Mouse (Mus musculus) regulatory T cell (primary cell): ENCODE results near the gene Copb2.

Experiments used
- in situ Hi-C: fragments of 300-600 bp; cut with MboI, MseI; formaldehyde crosslinking; loops from one replicate; pipeline ENCODE4 v1.15.1; 2025; ENCODE audit warnings: high pct_unique_total_duplicates

Gene Copb2

DNA sequence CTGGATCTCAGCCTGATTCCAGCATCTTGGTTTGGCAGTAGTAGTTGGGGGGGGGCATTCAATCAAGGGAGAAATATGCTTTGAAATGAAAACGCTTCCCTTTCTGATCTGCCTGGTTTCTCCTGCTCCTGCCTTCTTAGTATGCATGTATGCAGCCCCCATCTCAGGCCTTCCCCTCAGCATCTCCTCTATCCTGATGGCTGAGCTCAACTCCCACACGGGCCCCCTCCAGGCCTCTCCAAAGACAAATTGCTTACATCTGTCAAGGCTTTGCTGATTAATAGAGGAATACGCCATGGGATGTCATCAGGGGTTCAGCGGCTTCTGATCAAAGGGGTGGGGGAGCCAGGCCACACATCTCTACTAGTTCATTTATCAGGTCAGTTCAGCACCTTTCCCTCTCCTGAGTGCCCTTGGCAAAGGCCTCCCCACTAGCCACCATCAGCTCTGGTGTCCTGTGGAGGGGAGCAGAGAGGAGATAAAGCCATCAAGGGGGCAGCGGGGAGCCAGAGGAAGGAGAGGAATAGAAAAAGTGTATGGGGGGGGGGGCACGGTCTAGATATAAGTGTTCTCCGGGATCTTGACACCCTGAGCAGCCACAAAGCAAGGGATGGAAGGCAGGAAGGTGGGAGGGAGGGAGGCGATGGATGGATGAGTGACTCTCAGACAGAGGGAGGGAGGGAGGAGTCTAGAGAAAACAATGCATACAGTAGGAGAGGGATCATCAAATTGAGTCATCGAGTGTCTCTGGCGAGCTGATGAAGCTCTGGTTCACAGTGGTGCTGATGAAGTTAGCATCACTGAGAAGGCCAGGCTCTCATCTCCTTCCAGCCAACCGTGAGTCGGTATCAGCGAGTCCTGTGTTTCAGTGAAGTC lies 70.0 kb downstream of the Copb2 start:
- in situ Hi-C loops: loop anchor here (25.0 kb wide), 1 partner anchor 729 kb away; the partner anchor contains the start of gene Esyt3
